Mouse (Mus musculus) liver, postnatal 0 days (tissue): ENCODE results near the gene Bach2. TPM values are rescaled to one million over a fixed set of nuclear protein-coding genes. Genes with fewer than 3 reads are reported as not detected.
A peak's percentile ranks its signal among the peaks of the same experiment; 100 is the strongest.

Experiments
- ATAC-seq: fragments of 200-750 bp; cut with Nextera tagmentation; 2 replicates; pipeline ENCODE4 v1.8.0; 2017; ENCODE audit warnings: mild to moderate bottlenecking, moderate library complexity
- DNase-seq: peaks from one replicate; pipeline ENCODE4 v3.0.0-alpha.2; 2016
- H3K27ac ChIP-seq: fragments of 300-500 bp; sonication (generic); 2 replicates; pipeline ENCODE4 v1.5.1; 2014; ENCODE audit warnings: antibody characterized with exemption, moderate library complexity, mild to moderate bottlenecking, low read depth
- H3K27me3 ChIP-seq: fragments of 300-500 bp; sonication (generic); 2 replicates; pipeline ENCODE4 v1.6.1; 2014; ENCODE audit warnings: low read length, control low read depth, mixed read lengths; ENCODE audit not compliant: insufficient read depth
- H3K36me3 ChIP-seq: fragments of 300-500 bp; sonication (generic); replicated peaks from 2 replicates; pipeline ENCODE4 v1.6.1; 2014; ENCODE audit warnings: mild to moderate bottlenecking, control low read depth, low read length, moderate library complexity, mixed read lengths; ENCODE audit not compliant: insufficient read depth
- H3K4me1 ChIP-seq: fragments of 300-500 bp; sonication (generic); 2 replicates; pipeline ENCODE4 v1.6.1; 2014; ENCODE audit warnings: antibody characterized with exemption, mild to moderate bottlenecking, control low read depth; ENCODE audit not compliant: insufficient read depth
- H3K4me2 ChIP-seq: fragments of 300-500 bp; sonication (generic); 2 replicates; pipeline ENCODE4 v1.6.1; 2014; ENCODE audit warnings: low read depth, mild to moderate bottlenecking, low read length, moderate library complexity, mixed read lengths
- H3K4me3 ChIP-seq: fragments of 300-500 bp; sonication (generic); 2 replicates; pipeline ENCODE4 v1.5.1; 2014; ENCODE audit warnings: low read depth, low read length
- H3K9ac ChIP-seq: fragments of 300-500 bp; sonication (generic); replicated peaks from 2 replicates; pipeline ENCODE4 v1.6.1; 2014; ENCODE audit warnings: mild to moderate bottlenecking, moderate library complexity
- H3K9me3 ChIP-seq: fragments of 300-500 bp; sonication (generic); 2 replicates; pipeline ENCODE4 v1.6.1; 2016; ENCODE audit warnings: mild to moderate bottlenecking, control low read depth, low read length, mixed read lengths
- CTCF ChIP-seq: sonication (generic); IDR thresholded peaks from 2 replicates; pipeline ENCODE4 v1.5.1; 2016; ENCODE audit warnings: antibody characterized with exemption, low read depth
- EP300 ChIP-seq: IDR thresholded peaks from 2 replicates; pipeline ENCODE4 v1.6.1; 2016; ENCODE audit warnings: antibody characterized with exemption, low read depth, mild to moderate bottlenecking
- WGBS: fragments of 180-500 bp; shearing (Covaris S2); extraction: QIAGEN DNeasy Blood & Tissue Kit; methylation state at CpG from one replicate; pipeline ENCODE4 v1.1.7; 2014; ENCODE audit not compliant: insufficient replicate concordance; 5-methylcytosine and 5-hydroxymethylcytosine counted together
- polyA plus RNA-seq: library from polyadenylated mRNA; unstranded; fragments of >200 nt; fragmentation: Nextera tagmentation; extraction: Ambion mirVana; gene quantifications from 2 replicates; pipeline ENCODE4 v1.2.1, GENCODE M21; 2015

The Bach2 gene
- polyA plus RNA-seq, 1 experiment from 2014 or later, result 4.3 TPM

DNA sequence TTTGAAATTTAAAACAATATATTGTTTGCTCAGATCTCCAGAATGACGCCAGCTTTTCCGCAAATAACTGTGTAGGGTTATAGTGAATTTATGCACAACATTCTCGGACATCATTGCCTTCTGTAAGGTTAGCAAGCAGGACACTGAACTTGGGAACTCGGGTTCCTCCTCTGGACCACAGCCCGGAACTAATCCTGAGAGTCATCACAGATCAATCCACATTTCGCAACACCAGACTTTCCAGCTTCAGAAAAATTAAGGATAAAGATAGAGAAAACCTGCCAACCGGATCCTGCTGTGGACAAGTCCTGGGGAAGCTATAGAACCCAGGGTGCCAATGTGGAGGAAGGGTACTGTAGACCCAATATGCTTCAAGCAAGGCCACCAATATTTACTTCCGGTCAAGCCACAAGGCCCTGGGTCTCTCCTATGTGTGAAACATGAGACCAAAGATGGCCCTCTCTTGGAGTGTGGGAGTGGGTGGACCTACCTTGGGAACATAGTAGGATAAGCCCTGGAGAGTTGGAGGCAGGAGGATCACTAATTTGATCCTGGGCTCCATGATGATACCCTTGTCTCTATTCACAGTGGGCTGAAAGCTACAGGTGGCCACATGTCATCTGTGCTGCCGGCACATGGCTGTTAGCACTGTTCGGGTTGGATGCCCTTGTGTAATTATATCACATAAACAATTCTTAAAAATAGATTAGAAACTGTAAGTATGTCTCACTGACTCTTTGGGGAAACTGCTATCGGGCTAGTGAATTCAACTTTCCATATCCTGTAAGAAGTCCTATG, 7.1 kb upstream of the Bach2 start:
- 68% methylated on average over 11 of the region's 11 CpGs for WGBS
- peak overlapping the region; percentile 57 for H3K27ac ChIP-seq
- H3K36me3 ChIP-seq, result no peaks in the 10 kb centered on the region
- TF ChIP-seq CTCF (no peak), EP300 (no peak)
- H3K4me2 ChIP-seq, result no peak overlapping the region
- H3K4me1 ChIP-seq, result peaks cover 3% of the 10 kb centered on the region
- H3K27me3 ChIP-seq, result peaks cover 2% of the 10 kb centered on the region; the same call in 1 of the 2 replicates
- H3K4me3 ChIP-seq, result no peak overlapping the region
- H3K9ac ChIP-seq, result no peak overlapping the region
- H3K9me3 ChIP-seq, result no peaks in the 10 kb centered on the region
- peak; percentile 64 for ATAC-seq
- DNase-seq, result no peak

DNA sequence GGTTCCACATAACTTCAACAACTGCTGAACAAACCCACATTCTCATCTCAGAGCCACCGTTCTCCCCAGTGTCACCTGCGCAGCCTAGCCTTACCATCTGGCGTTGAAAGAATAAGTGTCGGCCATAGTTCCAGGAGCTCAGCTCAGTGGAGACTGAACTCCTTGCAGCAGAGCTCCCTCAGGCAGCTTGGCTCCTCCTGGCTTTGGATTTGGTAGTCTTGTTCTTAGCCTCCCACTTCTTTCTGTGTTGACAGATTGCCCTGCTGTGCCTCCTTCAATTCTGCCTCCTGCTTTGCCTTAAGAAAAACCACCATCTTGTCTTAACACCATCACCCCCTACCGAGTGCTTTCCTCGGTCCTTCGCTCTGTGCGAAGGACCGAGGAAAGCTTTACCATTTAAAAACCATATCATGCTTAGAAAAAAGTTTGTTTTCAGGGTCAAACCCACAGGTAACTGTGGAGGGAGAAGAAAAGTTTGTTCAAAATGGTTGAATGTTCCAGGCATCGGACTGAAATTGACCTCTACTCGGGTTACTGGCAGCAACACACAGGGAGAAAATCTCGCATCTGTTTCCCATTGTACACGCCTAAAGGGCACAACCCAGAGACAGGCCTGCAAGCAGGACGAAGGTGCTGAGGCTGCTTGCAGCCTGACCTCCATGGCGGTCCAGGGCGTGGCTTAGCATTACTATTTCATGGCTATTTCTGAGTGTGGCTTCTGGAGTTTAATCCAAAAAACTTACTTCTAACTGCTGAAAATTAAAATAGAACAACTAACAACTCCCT, 2.5 kb upstream of the Bach2 start:
- no peak overlapping the region for H3K4me2 ChIP-seq
- no peak overlapping the region for H3K27ac ChIP-seq
- WGBS, result 80% methylated on average over 16 of the region's 16 CpGs
- no peaks in the 10 kb centered on the region for H3K36me3 ChIP-seq
- no peaks in the 10 kb centered on the region for H3K9me3 ChIP-seq
- no peak overlapping the region for H3K4me3 ChIP-seq
- DNase-seq (no peak), ATAC-seq (no peak)
- H3K4me1 ChIP-seq, result peaks cover 11% of the 10 kb centered on the region
- no peak for TF ChIP-seq CTCF
- TF ChIP-seq EP300, result no peak
- H3K27me3 ChIP-seq, result peaks cover 7% of the 10 kb centered on the region
- no peak overlapping the region for H3K9ac ChIP-seq

DNA sequence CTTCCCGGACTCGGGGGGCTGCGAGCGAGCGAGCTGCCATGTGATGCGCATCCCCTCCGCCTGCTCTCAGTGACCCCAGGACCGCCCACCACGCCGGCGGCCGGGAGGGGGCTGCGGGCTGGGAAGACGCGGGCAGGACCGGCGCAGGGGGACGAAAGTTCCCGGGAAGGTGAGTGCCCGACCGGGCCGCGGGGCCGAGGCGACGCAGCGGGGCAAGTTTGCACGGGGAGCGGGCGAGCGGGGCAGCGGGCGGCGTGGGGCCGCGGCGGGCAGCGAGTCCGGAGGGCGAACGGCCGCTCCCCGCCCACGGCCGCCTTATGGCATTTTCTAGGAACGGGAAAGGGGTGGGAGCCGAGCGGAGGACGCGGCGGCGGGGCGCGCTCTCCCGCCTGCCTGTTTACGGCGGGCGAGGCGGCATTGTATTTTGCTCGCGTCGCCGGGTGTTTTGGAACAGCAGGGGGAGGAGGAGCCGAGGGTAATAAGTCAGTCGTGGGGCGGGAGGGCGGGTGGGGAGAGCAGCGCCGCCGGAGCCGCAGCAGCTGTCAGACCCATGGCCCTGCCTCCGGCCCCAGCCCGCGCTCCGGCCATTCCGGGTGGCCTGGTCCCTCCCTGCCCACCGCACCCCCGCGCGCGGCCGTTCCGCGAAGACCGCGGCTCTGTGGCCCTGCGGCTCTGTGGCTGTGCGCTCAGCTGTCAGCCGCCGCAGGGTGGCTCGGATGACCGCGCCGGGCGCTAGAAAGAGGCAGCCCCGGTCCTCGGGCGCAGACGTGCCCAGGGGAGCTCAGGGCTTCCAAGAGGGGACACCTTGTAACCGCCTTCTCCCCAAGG, 531 bp downstream of the Bach2 start:
- Histone ChIP-seq H3K4me2 (peak overlapping the region; percentile 93), H3K4me3 (peak overlapping the region; percentile 86), H3K36me3 (no peaks in the 10 kb centered on the region), H3K4me1 (peaks cover 13% of the 10 kb centered on the region), H3K9ac (peak overlapping the region; percentile 92), H3K27me3 (peaks cover 7% of the 10 kb centered on the region), H3K9me3 (no peaks in the 10 kb centered on the region), H3K27ac (peak overlapping the region; percentile 95)
- DNase-seq (peak; percentile 72), ATAC-seq (peak; percentile 75)
- WGBS, result 0% methylated on average over 61 of the region's 100 CpGs
- TF ChIP-seq CTCF (no peak), EP300 (no peak)

- Histone ChIP-seq H3K9ac (peak overlapping the region; percentile 92), H3K27me3 (peaks cover 7% of the 10 kb centered on the region), H3K4me3 (peak overlapping the region; percentile 86), H3K27ac (peak overlapping the region; percentile 95), H3K4me1 (peaks cover 17% of the 10 kb centered on the region), H3K4me2 (peak overlapping the region; percentile 93), H3K36me3 (no peaks in the 10 kb centered on the region), H3K9me3 (no peaks in the 10 kb centered on the region)
- peak; percentile 71 for DNase-seq
- ATAC-seq, result peak; percentile 40
- no peak for TF ChIP-seq EP300
- peak; percentile 51 for TF ChIP-seq CTCF
- WGBS, result 1% methylated on average over 25 of the region's 26 CpGs
Observed at GRCm38 (mm10) chr4:32239749-32240131, 1.1 kb downstream of the Bach2 start.

DNA sequence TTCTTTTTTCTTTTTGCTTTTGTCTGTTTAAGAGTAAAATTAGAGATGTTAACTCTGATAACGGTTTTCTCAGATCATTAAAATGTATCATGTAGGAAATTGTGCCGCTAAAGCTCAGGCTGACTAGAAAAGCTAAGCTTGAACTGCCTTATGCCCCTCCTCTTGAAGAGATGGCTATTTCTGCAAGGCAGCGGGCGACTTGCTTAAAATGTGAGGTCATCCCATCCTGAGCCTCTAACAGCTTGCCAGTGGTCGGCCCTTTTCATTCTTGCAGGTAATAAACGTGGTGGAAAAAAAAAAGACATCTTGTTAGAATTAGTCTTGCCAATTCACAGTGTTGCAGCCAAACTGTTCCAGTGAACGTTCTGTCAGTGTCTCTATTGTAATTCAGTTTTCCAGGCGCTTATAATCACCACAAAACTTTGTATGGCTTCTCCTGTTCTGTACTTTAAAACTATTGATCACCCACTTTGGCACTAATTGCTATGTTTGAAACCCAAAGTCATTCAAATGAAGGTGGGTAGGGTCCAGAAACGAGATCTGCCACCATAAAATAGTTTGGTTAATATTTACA, 1.9 kb downstream of the Bach2 start:
- no peak for ATAC-seq
- H3K4me1 ChIP-seq, result peaks cover 20% of the 10 kb centered on the region
- H3K36me3 ChIP-seq, result no peaks in the 10 kb centered on the region
- TF ChIP-seq EP300 (no peak), CTCF (no peak)
- H3K4me2 ChIP-seq, result peak overlapping the region; percentile 93
- peaks cover 7% of the 10 kb centered on the region for H3K27me3 ChIP-seq
- peak overlapping the region; percentile 92; the same call in 1 of the 2 replicates for H3K9ac ChIP-seq
- WGBS, result 41% methylated on average over 9 of the region's 9 CpGs
- no peaks in the 10 kb centered on the region for H3K9me3 ChIP-seq
- no peak overlapping the region for H3K27ac ChIP-seq
- peak overlapping the region; percentile 86 for H3K4me3 ChIP-seq
- DNase-seq, result no peak
